Mouse (Mus musculus) left cerebral cortex, adult 9 months (tissue): ENCODE data around the gene Lrrc8d.
"Not testable (repeated sequence)": the region's sequence is repeated elsewhere in the genome, so short reads cannot be mapped to it uniquely, and the experiment has no call there.

ENCODE experiments used
- DNase-seq, 2 experiments: peaks; one replicate each; pipeline ENCODE4 v3.0.0; 2022; ENCODE audit warnings: low spot score in 2 of 2

Gene Lrrc8d

GRCm38 (mm10) chr5:105684861-105685600 is 14.7 kb upstream of the Lrrc8d start:
- DNase-seq, result peak in 1 of 2 experiments; percentile 86

- DNase-seq, result not testable (repeated sequence)
These were observed 13.9 kb upstream of the Lrrc8d start for GRCm38 (mm10) chr5:105685780-105686305.

GRCm38 (mm10) chr5:105686331-105686995 is 13.3 kb upstream of the Lrrc8d start:
- DNase-seq, result no peak

- DNase-seq, result peak in 1 of 2 experiments; percentile 54
These were observed 9.0 kb upstream of the Lrrc8d start for GRCm38 (mm10) chr5:105690502-105691454.

GRCm38 (mm10) chr5:105691645-105692044 is 8.1 kb upstream of the Lrrc8d start:
- DNase-seq, result no peak

- no peak for DNase-seq
These were observed 5.3 kb upstream of the Lrrc8d start for GRCm38 (mm10) chr5:105694339-105694930.

GRCm38 (mm10) chr5:105696049-105696448 is 3.7 kb upstream of the Lrrc8d start:
- no peak for DNase-seq

GRCm38 (mm10) chr5:105697886-105698285 is 1.9 kb upstream of the Lrrc8d start:
- DNase-seq, result no peak

- DNase-seq, result no peak
These were observed 1.1 kb upstream of the Lrrc8d start for GRCm38 (mm10) chr5:105698694-105699093.

GRCm38 (mm10) chr5:105700070-105700851 is 492 bp downstream of the Lrrc8d start:
- DNase-seq, result peak in 1 of 2 experiments; percentile 68

GRCm38 (mm10) chr5:105701326-105701725 is 1.6 kb downstream of the Lrrc8d start:
- DNase-seq, result no peak

GRCm38 (mm10) chr5:105701844-105702243 is 2.1 kb downstream of the Lrrc8d start:
- no peak for DNase-seq

- no peak for DNase-seq
These were observed 3.0 kb downstream of the Lrrc8d start for GRCm38 (mm10) chr5:105702580-105703285.

- no peak for DNase-seq
These were observed 3.5 kb downstream of the Lrrc8d start for GRCm38 (mm10) chr5:105703286-105703655.

GRCm38 (mm10) chr5:105704573-105704972 is 4.8 kb downstream of the Lrrc8d start:
- no peak for DNase-seq

GRCm38 (mm10) chr5:105706635-105707034 is 6.9 kb downstream of the Lrrc8d start:
- no peak for DNase-seq

- DNase-seq, result no peak
These were observed 8.5 kb downstream of the Lrrc8d start for GRCm38 (mm10) chr5:105708276-105708675.

GRCm38 (mm10) chr5:105710473-105710872 is 10.7 kb downstream of the Lrrc8d start:
- no peak for DNase-seq

- DNase-seq, result no peak
These were observed 14.7 kb downstream of the Lrrc8d start for GRCm38 (mm10) chr5:105714446-105714845.

GRCm38 (mm10) chr5:105715095-105715494 is 15.3 kb downstream of the Lrrc8d start:
- no peak for DNase-seq
